Mouse (Mus musculus) WW6 (cell line): ENCODE data around the gene Ccnd2.

Experiments used
- DNase-seq: peaks from one replicate; pipeline ENCODE4 v3.0.0-alpha.2; 2013; ENCODE audit warnings: low read depth, low spot score

The Ccnd2 gene

DNA sequence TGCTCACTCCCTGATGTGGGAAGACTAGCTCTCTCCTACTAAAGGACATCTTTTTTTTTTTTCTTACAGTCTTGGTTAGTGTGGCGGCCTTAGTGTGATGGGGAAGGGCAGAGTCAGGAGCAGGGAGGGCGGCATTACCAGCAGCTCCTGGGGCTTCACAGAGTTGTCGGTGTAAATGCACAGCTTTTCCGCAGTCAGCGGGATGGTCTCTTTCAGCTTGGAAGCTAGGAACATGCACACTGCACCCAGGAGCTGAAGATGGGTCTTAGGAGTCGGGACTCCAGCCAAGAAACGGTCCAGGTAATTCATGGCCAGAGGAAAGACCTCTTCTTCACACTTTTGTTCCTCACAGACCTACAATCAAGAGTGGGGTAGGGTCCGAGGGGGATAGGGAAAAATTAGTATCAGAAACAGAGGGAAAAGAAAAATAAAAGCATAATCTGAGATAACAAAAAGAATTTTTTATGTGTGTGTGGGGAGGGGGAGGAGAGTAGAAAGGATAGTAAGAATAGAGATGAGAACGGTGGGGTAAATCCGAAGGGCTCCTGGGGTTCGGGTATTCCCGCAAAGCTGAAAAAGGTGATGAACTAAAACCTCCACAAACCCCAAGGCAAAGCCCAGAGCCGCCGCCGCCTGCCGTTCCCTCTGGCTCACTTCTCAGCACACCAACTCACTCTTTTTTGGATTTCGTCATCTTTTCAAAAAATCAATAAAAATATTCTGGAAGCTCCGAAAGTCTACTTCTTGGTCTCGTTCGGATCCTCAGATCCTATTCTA lies 3.3 kb downstream of the Ccnd2 start:
- no peak for DNase-seq

GRCm38 (mm10) chr6:127147665-127148064 lies 4.3 kb downstream of the Ccnd2 start:
- DNase-seq, result no peak

GRCm38 (mm10) chr6:127146322-127146947 lies 5.6 kb downstream of the Ccnd2 start:
- no peak for DNase-seq

- DNase-seq, result no peak
Observed at GRCm38 (mm10) chr6:127145464-127146190, 6.4 kb downstream of the Ccnd2 start.

- no peak for DNase-seq
Observed at GRCm38 (mm10) chr6:127143576-127144288, 8.3 kb downstream of the Ccnd2 start.

DNA sequence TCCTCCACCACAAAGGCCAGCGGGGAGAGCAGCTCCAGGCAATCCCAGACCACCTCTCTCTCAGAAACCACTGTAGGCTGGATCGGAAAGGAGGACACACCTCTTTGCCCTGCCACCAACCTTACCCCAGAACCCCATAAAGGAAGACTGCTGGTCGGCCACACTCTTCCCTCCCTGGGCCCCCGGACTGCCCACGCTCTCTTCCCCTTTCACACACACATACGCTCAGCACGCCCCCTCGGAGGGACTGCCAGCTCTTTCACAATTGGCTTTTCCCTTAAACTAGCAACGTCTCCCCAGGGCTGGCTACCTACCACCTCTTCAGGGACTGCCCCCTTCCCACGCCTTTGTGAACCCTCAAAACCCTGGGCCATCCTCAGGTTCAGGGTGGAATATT lies 8.9 kb downstream of the Ccnd2 start:
- no peak for DNase-seq

- DNase-seq, result no peak
Observed at GRCm38 (mm10) chr6:127142154-127143123, 9.6 kb downstream of the Ccnd2 start.

DNA sequence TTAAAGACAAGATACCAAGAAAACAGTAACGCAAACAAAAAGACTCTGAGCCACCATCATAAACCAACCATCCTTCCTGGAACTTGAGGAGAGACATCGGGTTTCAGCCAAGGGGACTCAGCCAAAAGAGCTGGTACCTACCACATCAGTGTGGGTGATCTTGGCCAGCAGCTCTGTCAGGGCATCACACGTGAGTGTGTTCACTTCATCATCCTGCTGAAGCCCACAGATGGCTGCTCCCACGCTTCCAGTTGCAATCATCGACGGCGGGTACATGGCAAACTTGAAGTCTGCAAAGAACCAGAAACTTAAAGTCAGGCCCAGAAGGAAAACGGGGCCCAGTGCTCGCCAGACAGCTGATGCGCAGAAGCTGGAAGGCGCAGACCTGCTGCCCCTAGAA lies 13.0 kb downstream of the Ccnd2 start:
- no peak for DNase-seq

GRCm38 (mm10) chr6:127133433-127134245 lies 18.4 kb downstream of the Ccnd2 start:
- no peak for DNase-seq

DNA sequence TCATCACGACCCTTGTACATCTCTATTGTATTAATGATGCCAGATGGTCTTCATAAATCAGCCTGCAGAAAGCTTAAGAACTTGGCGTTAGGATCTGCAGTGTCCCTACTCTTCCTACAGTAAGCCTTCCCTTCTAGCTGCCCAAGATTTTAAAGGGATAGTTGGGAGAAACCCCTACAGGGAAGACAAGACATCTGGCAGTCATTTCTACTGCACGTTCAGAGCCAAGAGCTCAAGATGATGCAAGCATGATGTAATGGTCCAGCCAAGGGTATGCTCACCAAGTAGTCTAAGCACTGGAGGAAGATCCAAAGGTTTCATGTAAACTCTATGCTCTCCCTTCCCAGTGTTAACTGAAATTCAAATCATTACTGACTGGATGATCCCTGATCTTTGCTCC lies 19.3 kb downstream of the Ccnd2 start:
- DNase-seq, result no peak

DNA sequence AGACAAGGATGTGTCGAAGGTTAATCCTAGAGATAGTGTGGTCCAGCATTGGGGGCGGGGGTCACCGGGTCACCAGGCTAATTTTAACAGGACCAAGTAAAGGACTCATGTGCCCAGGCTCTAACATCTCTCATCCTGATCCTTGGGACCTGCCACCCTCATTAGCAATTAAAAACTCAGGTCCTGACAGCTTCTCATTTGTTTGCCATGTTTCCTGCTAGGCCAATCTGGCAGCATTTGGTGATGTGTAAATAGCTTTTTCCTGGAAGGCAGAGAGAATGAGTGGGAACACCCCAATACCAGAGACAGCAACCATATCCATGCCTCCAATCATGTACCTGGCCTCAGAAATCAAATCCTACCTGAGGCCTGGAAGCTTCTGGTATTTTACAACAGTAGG lies 20.0 kb downstream of the Ccnd2 start:
- no peak for DNase-seq

DNA sequence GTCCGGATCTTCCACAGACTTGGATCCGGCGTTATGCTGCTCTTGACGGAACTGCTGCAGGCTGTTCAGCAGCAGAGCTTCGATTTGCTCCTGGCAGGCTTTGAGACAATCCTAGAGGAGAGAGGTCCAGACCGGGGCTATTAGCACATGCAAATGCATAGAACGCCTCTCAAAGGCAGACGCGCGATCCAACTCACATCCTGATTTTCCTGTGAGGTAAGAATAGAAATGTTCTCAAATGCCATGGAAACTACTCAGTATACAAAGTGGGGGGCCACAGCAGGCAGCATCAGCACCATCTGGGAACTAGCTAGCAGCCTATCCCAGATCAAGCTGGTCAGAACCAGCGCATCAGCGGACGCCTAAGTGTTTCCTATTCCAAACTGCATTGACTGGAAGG lies 21.6 kb downstream of the Ccnd2 start:
- DNase-seq, result no peak

GRCm38 (mm10) chr6:127129659-127130058 lies 22.3 kb downstream of the Ccnd2 start:
- no peak for DNase-seq

- no peak for DNase-seq
Observed at GRCm38 (mm10) chr6:127123506-127123905, 28.5 kb downstream of the Ccnd2 start.

- DNase-seq, result no peak
Observed at GRCm38 (mm10) chr6:127122996-127123395, 29.0 kb downstream of the Ccnd2 start.

GRCm38 (mm10) chr6:127122221-127122806 lies 29.7 kb downstream of the Ccnd2 start:
- DNase-seq, result no peak

DNA sequence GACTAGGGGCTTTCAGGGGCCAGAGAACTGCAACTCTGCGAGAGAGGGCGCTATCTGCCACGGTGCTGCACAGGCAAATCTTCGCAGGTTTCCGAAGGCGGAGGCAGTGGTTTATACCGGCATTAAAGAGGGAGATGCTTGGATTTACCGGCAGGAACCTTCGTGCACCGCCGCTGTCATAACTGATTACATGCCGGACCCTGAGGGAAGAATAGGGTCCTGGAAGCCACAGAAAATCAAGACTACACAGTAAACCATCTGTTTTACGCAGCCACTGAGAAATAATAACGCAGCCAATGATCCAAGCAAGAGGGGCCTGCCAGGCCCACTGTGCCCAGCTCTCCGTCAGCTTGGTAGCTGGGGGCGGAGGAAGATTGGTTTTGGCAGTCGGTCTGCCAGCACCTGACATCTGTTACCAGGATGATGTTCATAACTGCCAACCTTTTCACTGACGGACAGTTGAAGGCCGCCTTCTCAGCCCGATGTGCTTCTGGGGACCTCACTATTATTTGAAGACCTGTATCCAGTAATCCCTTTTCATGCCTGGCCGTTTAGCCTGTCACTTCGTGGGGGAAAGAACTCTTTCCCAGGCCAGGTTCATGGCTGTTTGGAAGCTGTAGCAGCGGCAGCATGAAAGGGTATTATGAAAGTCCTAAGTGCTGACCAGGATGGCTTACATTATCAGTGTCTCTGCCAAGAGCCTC lies 37.1 kb downstream of the Ccnd2 start:
- DNase-seq, result no peak

DNA sequence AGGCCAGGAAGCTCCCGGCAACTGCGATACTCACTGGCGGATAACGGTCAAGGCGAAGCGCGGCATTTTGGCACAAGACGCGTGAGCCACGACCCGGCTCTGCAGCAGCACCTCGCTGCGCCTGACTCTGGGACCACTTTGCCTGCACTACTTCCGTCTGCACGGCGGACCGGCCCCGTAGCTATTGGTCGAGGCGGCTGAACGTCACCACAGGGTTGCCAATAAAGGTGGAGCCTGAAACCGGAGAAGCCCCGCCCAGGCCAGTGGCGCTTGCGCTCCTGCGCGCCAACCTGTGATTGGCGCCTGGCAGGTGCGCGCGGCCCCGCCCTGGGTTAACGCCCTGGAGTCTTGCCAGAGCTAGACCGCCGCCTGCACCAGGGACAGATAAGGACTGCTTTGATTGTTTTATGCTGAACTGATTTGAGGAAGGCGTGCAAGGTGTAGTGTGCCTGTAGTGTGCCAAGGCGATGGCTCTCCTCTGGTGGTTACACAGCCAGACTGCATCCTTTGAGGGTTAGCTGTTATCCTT lies 42.5 kb downstream of the Ccnd2 start, which contains the start of gene Tigar:
TSS of gene Tigar (minus strand) at position 156 of the 529 bp plus-strand sequence.
- peak; percentile 98 for DNase-seq
